Mouse (Mus musculus) erythroblast, adult 5-6 weeks (primary cell): ENCODE measurements around the gene Actrt2. TPM values are rescaled to one million over a fixed set of nuclear protein-coding genes. Genes with fewer than 3 reads are reported as not detected.

Experiments used
- ATAC-seq: replicated peaks from 2 replicates; pipeline ENCODE4 v1.8.0; 2016; ENCODE audit warnings: moderate number of reproducible peaks, mild to moderate bottlenecking, moderate TSS enrichment, inconsistent platforms; ENCODE audit not compliant: poor library complexity, low FRiP score, severe bottlenecking
- total RNA-seq, 2 experiments: library from RNA; stranded (forward) in 1 of 2; stranded (reverse) in 1 of 2; fragments of 150-400 nt in 1 of 2; fragments of 200-764, 138-1000 nt in 1 of 2; gene quantifications; 2 replicates each; pipeline versions ENCODE4 v1.2.3 to v1.2.4; 2015 to 2017; ENCODE audit warnings: low replicate concordance in 2 of 2

Gene Actrt2
- total RNA-seq, 2 experiments from 2014 or later, result not detected

- no peak for ATAC-seq
Observed at GRCm38 (mm10) chr4:154640443-154641295, 27.0 kb downstream of the Actrt2 start.

- ATAC-seq, result no peak
Observed at GRCm38 (mm10) chr4:154639591-154640442, 27.9 kb downstream of the Actrt2 start.

GRCm38 (mm10) chr4:154639126-154639525 is 28.5 kb downstream of the Actrt2 start:
- no peak for ATAC-seq

GRCm38 (mm10) chr4:154638320-154638886 is 29.3 kb downstream of the Actrt2 start:
- no peak for ATAC-seq

- no peak for ATAC-seq
Observed at GRCm38 (mm10) chr4:154637468-154638319, 30.0 kb downstream of the Actrt2 start.

GRCm38 (mm10) chr4:154636721-154637311 is 30.9 kb downstream of the Actrt2 start, which contains the start of gene Prdm16:
Prdm16 (minus strand) TSS chr4:154636873.
- no peak for ATAC-seq

- ATAC-seq, result no peak
Observed at GRCm38 (mm10) chr4:154636053-154636433, 31.6 kb downstream of the Actrt2 start.

GRCm38 (mm10) chr4:154635241-154636052 is 32.2 kb downstream of the Actrt2 start:
- ATAC-seq, result no peak

- no peak for ATAC-seq
Observed at GRCm38 (mm10) chr4:154634470-154635240, 33.0 kb downstream of the Actrt2 start.

GRCm38 (mm10) chr4:154634001-154634400 is 33.7 kb downstream of the Actrt2 start:
- no peak for ATAC-seq

- no peak for ATAC-seq
Observed at GRCm38 (mm10) chr4:154632800-154633764, 34.6 kb downstream of the Actrt2 start.

GRCm38 (mm10) chr4:154630763-154631162 is 36.9 kb downstream of the Actrt2 start:
- no peak for ATAC-seq

- no peak for ATAC-seq
Observed at GRCm38 (mm10) chr4:154627419-154628142, 40.1 kb downstream of the Actrt2 start.

- ATAC-seq, result no peak
Observed at GRCm38 (mm10) chr4:154626282-154626681, 41.4 kb downstream of the Actrt2 start.

- ATAC-seq, result no peak
Observed at GRCm38 (mm10) chr4:154625710-154626109, 42.0 kb downstream of the Actrt2 start.

- no peak for ATAC-seq
Observed at GRCm38 (mm10) chr4:154623241-154623640, 44.4 kb downstream of the Actrt2 start.
